Mouse (Mus musculus) hindbrain, embryonic 16.5 days (tissue): ENCODE results near the gene Lrrk1. TPM values are rescaled to one million over a fixed set of nuclear protein-coding genes. Genes with fewer than 3 reads are reported as not detected.

Experiments used
- ATAC-seq: fragments of 200-750 bp; cut with Nextera tagmentation; 2 replicates; pipeline ENCODE4 v1.8.0; 2017; ENCODE audit warnings: moderate TSS enrichment, moderate library complexity
- H3K27ac ChIP-seq: fragments of 300-500 bp; sonication (generic); 2 replicates; pipeline ENCODE4 v1.5.1; 2014; ENCODE audit warnings: low read depth, mild to moderate bottlenecking, control low read depth, low read length, moderate library complexity
- H3K27me3 ChIP-seq: fragments of 300-500 bp; sonication (generic); replicated peaks from 2 replicates; pipeline ENCODE4 v1.6.1; 2014; ENCODE audit warnings: low read length; ENCODE audit not compliant: control insufficient read depth, insufficient read depth
- H3K36me3 ChIP-seq: fragments of 300-500 bp; sonication (generic); 2 replicates; pipeline ENCODE4 v1.6.1; 2014; ENCODE audit warnings: mild to moderate bottlenecking, low read length, moderate library complexity, mixed read lengths; ENCODE audit not compliant: control insufficient read depth, insufficient read depth
- H3K4me1 ChIP-seq: fragments of 300-500 bp; sonication (generic); 2 replicates; pipeline ENCODE4 v1.6.1; 2014; ENCODE audit warnings: low read depth, low read length; ENCODE audit not compliant: control insufficient read depth, insufficient read depth
- H3K4me2 ChIP-seq: fragments of 300-500 bp; sonication (generic); 2 replicates; pipeline ENCODE4 v1.6.1; 2014; ENCODE audit warnings: mild to moderate bottlenecking, low read length, control low read depth, moderate library complexity
- H3K4me3 ChIP-seq: fragments of 300-500 bp; sonication (generic); 2 replicates; pipeline ENCODE4 v1.5.1; 2014; ENCODE audit warnings: mild to moderate bottlenecking, low read length, control low read depth, moderate library complexity
- H3K9ac ChIP-seq: fragments of 300-500 bp; sonication (generic); 2 replicates; pipeline ENCODE4 v1.6.1; 2014; ENCODE audit warnings: low read depth, mild to moderate bottlenecking, control low read depth, low read length, moderate library complexity
- H3K9me3 ChIP-seq: fragments of 300-500 bp; sonication (generic); 2 replicates; pipeline ENCODE4 v1.6.1; 2014; ENCODE audit warnings: mild to moderate bottlenecking, low read length, moderate library complexity; ENCODE audit not compliant: control insufficient read depth
- WGBS: fragments of 180-500 bp; shearing (Covaris S2); extraction: QIAGEN DNeasy Blood & Tissue Kit; methylation state at CpG from one replicate; pipeline ENCODE4 v1.1.7; 2014; 5-methylcytosine and 5-hydroxymethylcytosine counted together
- polyA plus RNA-seq: library from polyadenylated mRNA; unstranded; fragments of >200 nt; fragmentation: Nextera tagmentation; extraction: Ambion mirVana; gene quantifications from 2 replicates; pipeline ENCODE4 v1.2.1, GENCODE M21; 2015

Gene Lrrk1
- polyA plus RNA-seq, 1 experiment from 2014 or later: 3.0 TPM

- no peaks in the 10 kb centered on the region for H3K36me3 ChIP-seq
- 97% methylated on average over 6 of the region's 6 CpGs for WGBS
- H3K9me3 ChIP-seq: 0 out of 2 replicates have a peak, but pooled peaks cover 2% of the 10 kb centered on the region
- no peak for ATAC-seq
- no peak overlapping the region for H3K9ac ChIP-seq
- no peak overlapping the region for H3K27ac ChIP-seq
- H3K4me1 ChIP-seq: peaks cover 2% of the 10 kb centered on the region; the same call in 1 of the 2 replicates
- no peak overlapping the region for H3K4me3 ChIP-seq
- H3K27me3 ChIP-seq: no peaks in the 10 kb centered on the region
- H3K4me2 ChIP-seq: no peak overlapping the region
Observed at GRCm38 (mm10) chr7:66224541-66224940, 163.6 kb downstream of the Lrrk1 start.

GRCm38 (mm10) chr7:66223731-66224130, 164.4 kb downstream of the Lrrk1 start:
- H3K9me3 ChIP-seq: 0 out of 2 replicates have a peak, but pooled peaks cover 2% of the 10 kb centered on the region
- H3K4me1 ChIP-seq: no peaks in the 10 kb centered on the region
- no peak overlapping the region for H3K4me3 ChIP-seq
- no peaks in the 10 kb centered on the region for H3K36me3 ChIP-seq
- no peak for ATAC-seq
- no peaks in the 10 kb centered on the region for H3K27me3 ChIP-seq
- H3K9ac ChIP-seq: no peak overlapping the region
- 93% methylated on average over 1 of the region's 1 CpGs for WGBS
- no peak overlapping the region for H3K27ac ChIP-seq
- H3K4me2 ChIP-seq: no peak overlapping the region

- H3K4me2 ChIP-seq: no peak overlapping the region
- H3K4me1 ChIP-seq: peaks cover 8% of the 10 kb centered on the region
- no peaks in the 10 kb centered on the region for H3K27me3 ChIP-seq
- WGBS: 15% methylated on average over 8 of the region's 8 CpGs
- no peak overlapping the region for H3K4me3 ChIP-seq
- H3K27ac ChIP-seq: no peak overlapping the region
- no peaks in the 10 kb centered on the region for H3K36me3 ChIP-seq
- no peak for ATAC-seq
- no peak overlapping the region for H3K9ac ChIP-seq
- 0 out of 2 replicates have a peak, but pooled peaks cover 2% of the 10 kb centered on the region for H3K9me3 ChIP-seq
Observed at GRCm38 (mm10) chr7:66222621-66223091, 165.5 kb downstream of the Lrrk1 start.

GRCm38 (mm10) chr7:66219794-66220227, 168.3 kb downstream of the Lrrk1 start:
- WGBS: 73% methylated on average over 4 of the region's 4 CpGs
- Histone ChIP-seq H3K4me3 (no peak overlapping the region), H3K4me2 (no peak overlapping the region), H3K27me3 (no peaks in the 10 kb centered on the region), H3K27ac (no peak overlapping the region), H3K4me1 (peaks cover 16% of the 10 kb centered on the region), H3K9ac (no peak overlapping the region), H3K36me3 (no peaks in the 10 kb centered on the region), H3K9me3 (no peaks in the 10 kb centered on the region)
- ATAC-seq: no peak

- Histone ChIP-seq H3K4me3 (no peak overlapping the region), H3K4me1 (peaks cover 16% of the 10 kb centered on the region), H3K27ac (no peak overlapping the region), H3K36me3 (no peaks in the 10 kb centered on the region), H3K4me2 (no peak overlapping the region), H3K27me3 (no peaks in the 10 kb centered on the region), H3K9me3 (no peaks in the 10 kb centered on the region), H3K9ac (no peak overlapping the region)
- WGBS: 79% methylated on average over 4 of the region's 4 CpGs
- ATAC-seq: no peak
Observed at GRCm38 (mm10) chr7:66219028-66219793, 168.9 kb downstream of the Lrrk1 start.

GRCm38 (mm10) chr7:66218193-66219014, 169.7 kb downstream of the Lrrk1 start:
- Histone ChIP-seq H3K27me3 (no peaks in the 10 kb centered on the region), H3K9me3 (no peaks in the 10 kb centered on the region), H3K4me1 (peaks cover 16% of the 10 kb centered on the region), H3K9ac (peak overlapping the region; percentile 5; the same call in 1 of the 2 replicates), H3K4me2 (no peak overlapping the region), H3K27ac (peak overlapping the region; percentile 72), H3K36me3 (no peaks in the 10 kb centered on the region), H3K4me3 (no peak overlapping the region)
- ATAC-seq: peak; percentile 82
- 35% methylated on average over 9 of the region's 9 CpGs for WGBS

- 49% methylated on average over 7 of the region's 7 CpGs for WGBS
- ATAC-seq: peak; percentile 58; the same call in 1 of the 2 replicates
Observed at GRCm38 (mm10) chr7:66217531-66218094, 170.5 kb downstream of the Lrrk1 start.

GRCm38 (mm10) chr7:66217011-66217410, 171.1 kb downstream of the Lrrk1 start:
- no peak overlapping the region for H3K9ac ChIP-seq
- 0 out of 2 replicates have a peak, but pooled peaks have one; percentile 16 for ATAC-seq

More at GRCm38 (mm10) chr7:66217531-66218094, 170.5 kb downstream of the Lrrk1 start:
- no peaks in the 10 kb centered on the region for H3K9me3 ChIP-seq
- peaks cover 16% of the 10 kb centered on the region for H3K4me1 ChIP-seq
- no peak overlapping the region for H3K9ac ChIP-seq
- no peak overlapping the region for H3K4me2 ChIP-seq
- H3K27ac ChIP-seq: peak overlapping the region; percentile 31; the same call in 1 of the 2 replicates
- H3K4me3 ChIP-seq: no peak overlapping the region
- H3K27me3 ChIP-seq: no peaks in the 10 kb centered on the region
- H3K36me3 ChIP-seq: no peaks in the 10 kb centered on the region

More at GRCm38 (mm10) chr7:66217011-66217410, 171.1 kb downstream of the Lrrk1 start:
- Histone ChIP-seq H3K4me1 (peaks cover 16% of the 10 kb centered on the region), H3K4me2 (no peak overlapping the region), H3K9me3 (no peaks in the 10 kb centered on the region), H3K27me3 (no peaks in the 10 kb centered on the region), H3K27ac (no peak overlapping the region), H3K4me3 (no peak overlapping the region), H3K36me3 (no peaks in the 10 kb centered on the region)
- 76% methylated on average over 7 of the region's 7 CpGs for whole genome bisulfite sequencing
